Mouse (Mus musculus) bone marrow, adult 2 months (tissue): ENCODE results near the gene Dppa2.

Experiments
- CTCF ChIP-seq: fragments of 200-500 bp; IDR thresholded peaks from 2 replicates; pipeline ENCODE4 v1.5.1; 2011; ENCODE audit warnings: low read length, control low read depth; ENCODE audit not compliant: control insufficient read depth, insufficient read depth
- POLR2A ChIP-seq: fragments of 200-500 bp; IDR thresholded peaks from 2 replicates; pipeline ENCODE4 v1.6.1; 2011; ENCODE audit warnings: low read depth, mild to moderate bottlenecking, control low read depth, low read length, borderline replicate concordance; ENCODE audit not compliant: control insufficient read depth

DNA sequence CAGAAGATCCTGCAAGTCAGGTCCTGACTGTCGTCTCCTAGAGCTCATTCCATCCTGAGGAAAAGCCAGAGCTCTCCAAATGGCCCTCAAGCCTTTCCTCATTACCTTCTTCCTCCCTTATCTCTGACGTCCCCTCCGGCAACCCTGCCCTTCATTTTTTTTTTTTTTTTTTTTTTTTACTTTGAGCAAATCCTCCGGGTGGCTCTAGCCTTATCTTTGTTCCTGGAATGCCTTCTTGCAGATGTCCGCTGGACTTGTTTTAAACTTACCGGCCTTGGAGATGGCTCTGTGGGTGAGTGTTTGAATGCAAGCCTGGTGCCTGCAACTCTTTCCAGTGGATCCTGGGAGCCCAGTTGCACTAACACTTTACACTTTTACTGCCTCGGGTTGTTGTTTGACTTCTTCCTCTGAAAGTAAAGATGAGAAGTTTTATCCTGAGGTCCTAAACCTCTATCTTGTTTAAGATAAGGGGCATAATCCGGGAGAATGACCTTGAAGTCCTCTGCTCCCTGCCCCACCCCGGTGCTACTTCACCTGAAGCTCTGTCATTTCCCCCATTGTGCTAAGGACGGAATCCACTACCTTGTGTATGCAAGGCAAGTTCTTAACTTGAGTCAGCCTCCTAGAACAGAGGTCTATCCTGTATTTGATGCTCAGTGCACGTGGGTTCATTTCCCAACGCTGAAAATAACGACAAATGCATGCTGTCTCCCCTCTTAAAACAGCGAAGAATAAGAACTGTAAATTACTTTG lies 6.1 kb upstream of the Dppa2 start:
- no peak for TF ChIP-seq POLR2A
- no peak for TF ChIP-seq CTCF
